Mouse (Mus musculus): ENCODE results near the gene Rnf4. TPM values are rescaled to one million over a fixed set of nuclear protein-coding genes. Genes with fewer than 3 reads are reported as not detected.

Gene Rnf4
- polyA plus RNA-seq, 1 experiment from 2014 or later = 209 TPM

- ATAC-seq (replicated peaks; ENCODE audit: insufficient number of reproducible peaks, low FRiP score, low TSS enrichment, low read depth) = no peak
Observed at GRCm38 (mm10) chr5:34294696-34295095, 41.4 kb upstream of the Rnf4 start.

GRCm38 (mm10) chr5:34295141-34295540, 40.9 kb upstream of the Rnf4 start:
- ATAC-seq (replicated peaks; ENCODE audit: insufficient number of reproducible peaks, low FRiP score, low TSS enrichment, low read depth) = no peak
- no peaks in the 10 kb centered on the region for H3K36me3 ChIP-seq (replicated peaks; ENCODE audit: control insufficient read depth, insufficient read depth, low read depth, low read length)

More at GRCm38 (mm10) chr5:34294696-34295095, 41.4 kb upstream of the Rnf4 start:
- Histone ChIP-seq H3K9ac (replicated peaks; ENCODE audit: low read length) (no peak overlapping the region), H3K4me1 (ENCODE audit: control insufficient read depth, insufficient read depth, low read length) (no peaks in the 10 kb centered on the region), H3K36me3 (replicated peaks; ENCODE audit: control insufficient read depth, insufficient read depth, low read depth, low read length) (no peaks in the 10 kb centered on the region), H3K4me3 (ENCODE audit: low read depth, low read length) (no peak overlapping the region), H3K9me3 (replicated peaks; ENCODE audit: control insufficient read depth, low read length) (no peaks in the 10 kb centered on the region), H3K27ac (replicated peaks; ENCODE audit: low read depth, low read length) (no peak overlapping the region), H3K27me3 (ENCODE audit: control insufficient read depth, insufficient read depth, low read length) (no peaks in the 10 kb centered on the region; the same call in 1 of the 2 replicates), H3K4me2 (ENCODE audit: low read depth, low read length) (no peak overlapping the region)
- 26% methylated on average over 2 of the region's 2 CpGs for WGBS
- no peak for DNase-seq (ENCODE audit: low spot score)

GRCm38 (mm10) chr5:34298061-34298460, 38.0 kb upstream of the Rnf4 start:
- Histone ChIP-seq H3K27me3 (ENCODE audit: control insufficient read depth, insufficient read depth, low read length) (no peaks in the 10 kb centered on the region), H3K27ac (replicated peaks; ENCODE audit: low read depth, low read length) (no peak overlapping the region), H3K4me2 (ENCODE audit: low read depth, low read length) (no peak overlapping the region), H3K4me1 (ENCODE audit: control insufficient read depth, insufficient read depth, low read length) (no peaks in the 10 kb centered on the region), H3K9ac (replicated peaks; ENCODE audit: low read length) (no peak overlapping the region), H3K36me3 (replicated peaks; ENCODE audit: control insufficient read depth, insufficient read depth, low read depth, low read length) (no peaks in the 10 kb centered on the region), H3K4me3 (ENCODE audit: low read depth, low read length) (no peak overlapping the region), H3K9me3 (replicated peaks; ENCODE audit: control insufficient read depth, low read length) (no peaks in the 10 kb centered on the region)
- DNase-seq (ENCODE audit: low spot score) (no peak), ATAC-seq (replicated peaks; ENCODE audit: insufficient number of reproducible peaks, low FRiP score, low TSS enrichment, low read depth) (no peak)
- 53% methylated on average over 4 of the region's 4 CpGs for WGBS

More at GRCm38 (mm10) chr5:34295141-34295540, 40.9 kb upstream of the Rnf4 start:
- no peak overlapping the region for H3K4me2 ChIP-seq (ENCODE audit: low read depth, low read length)
- H3K4me1 ChIP-seq (ENCODE audit: control insufficient read depth, insufficient read depth, low read length) = no peaks in the 10 kb centered on the region
- DNase-seq (ENCODE audit: low spot score) = no peak
- H3K9ac ChIP-seq (replicated peaks; ENCODE audit: low read length) = no peak overlapping the region
- H3K27ac ChIP-seq (replicated peaks; ENCODE audit: low read depth, low read length) = no peak overlapping the region
- no peak overlapping the region for H3K4me3 ChIP-seq (ENCODE audit: low read depth, low read length)
- H3K27me3 ChIP-seq (ENCODE audit: control insufficient read depth, insufficient read depth, low read length) = no peaks in the 10 kb centered on the region
- H3K9me3 ChIP-seq (replicated peaks; ENCODE audit: control insufficient read depth, low read length) = no peaks in the 10 kb centered on the region
- WGBS = 100% methylated on average over 2 of the region's 2 CpGs

- WGBS = 86% methylated on average over 10 of the region's 10 CpGs
- H3K27ac ChIP-seq (replicated peaks; ENCODE audit: low read depth, low read length) = no peak overlapping the region
- no peak overlapping the region for H3K4me2 ChIP-seq (ENCODE audit: low read depth, low read length)
- H3K4me3 ChIP-seq (ENCODE audit: low read depth, low read length) = no peak overlapping the region
- no peak overlapping the region for H3K9ac ChIP-seq (replicated peaks; ENCODE audit: low read length)
- ATAC-seq (replicated peaks; ENCODE audit: insufficient number of reproducible peaks, low FRiP score, low TSS enrichment, low read depth) (no peak), DNase-seq (ENCODE audit: low spot score) (no peak)
- H3K27me3 ChIP-seq (ENCODE audit: control insufficient read depth, insufficient read depth, low read length) = no peaks in the 10 kb centered on the region
- no peaks in the 10 kb centered on the region for H3K9me3 ChIP-seq (replicated peaks; ENCODE audit: control insufficient read depth, low read length)
- H3K36me3 ChIP-seq (replicated peaks; ENCODE audit: control insufficient read depth, insufficient read depth, low read depth, low read length) = no peaks in the 10 kb centered on the region
- no peaks in the 10 kb centered on the region for H3K4me1 ChIP-seq (ENCODE audit: control insufficient read depth, insufficient read depth, low read length)
Observed at GRCm38 (mm10) chr5:34298937-34299535, 37.1 kb upstream of the Rnf4 start.

- H3K36me3 ChIP-seq (replicated peaks; ENCODE audit: control insufficient read depth, insufficient read depth, low read depth, low read length) = no peaks in the 10 kb centered on the region
Observed at GRCm38 (mm10) chr5:34302377-34302776, 33.7 kb upstream of the Rnf4 start.

GRCm38 (mm10) chr5:34309016-34309415, 27.1 kb upstream of the Rnf4 start:
- 87% methylated on average over 3 of the region's 3 CpGs for WGBS
- no peaks in the 10 kb centered on the region for H3K4me1 ChIP-seq (ENCODE audit: control insufficient read depth, insufficient read depth, low read length)
- DNase-seq (ENCODE audit: low spot score) (no peak), ATAC-seq (replicated peaks; ENCODE audit: insufficient number of reproducible peaks, low FRiP score, low TSS enrichment, low read depth) (no peak)
- H3K27me3 ChIP-seq (ENCODE audit: control insufficient read depth, insufficient read depth, low read length) = no peaks in the 10 kb centered on the region
- H3K36me3 ChIP-seq (replicated peaks; ENCODE audit: control insufficient read depth, insufficient read depth, low read depth, low read length) = no peaks in the 10 kb centered on the region
- no peak overlapping the region for H3K27ac ChIP-seq (replicated peaks; ENCODE audit: low read depth, low read length)
- no peak overlapping the region for H3K9ac ChIP-seq (replicated peaks; ENCODE audit: low read length)
- no peaks in the 10 kb centered on the region for H3K9me3 ChIP-seq (replicated peaks; ENCODE audit: control insufficient read depth, low read length)
- H3K4me2 ChIP-seq (ENCODE audit: low read depth, low read length) = no peak overlapping the region
- H3K4me3 ChIP-seq (ENCODE audit: low read depth, low read length) = no peak overlapping the region

More at GRCm38 (mm10) chr5:34302377-34302776, 33.7 kb upstream of the Rnf4 start:
- no peaks in the 10 kb centered on the region for H3K9me3 ChIP-seq (replicated peaks; ENCODE audit: control insufficient read depth, low read length)
- H3K4me1 ChIP-seq (ENCODE audit: control insufficient read depth, insufficient read depth, low read length) = no peaks in the 10 kb centered on the region
- WGBS = 82% methylated on average over 7 of the region's 7 CpGs
- DNase-seq (ENCODE audit: low spot score) (no peak), ATAC-seq (replicated peaks; ENCODE audit: insufficient number of reproducible peaks, low FRiP score, low TSS enrichment, low read depth) (no peak)
- H3K9ac ChIP-seq (replicated peaks; ENCODE audit: low read length) = no peak overlapping the region
- H3K4me3 ChIP-seq (ENCODE audit: low read depth, low read length) = no peak overlapping the region
- H3K27me3 ChIP-seq (ENCODE audit: control insufficient read depth, insufficient read depth, low read length) = no peaks in the 10 kb centered on the region
- no peak overlapping the region for H3K27ac ChIP-seq (replicated peaks; ENCODE audit: low read depth, low read length)
- H3K4me2 ChIP-seq (ENCODE audit: low read depth, low read length) = no peak overlapping the region

- Histone ChIP-seq H3K4me1 (ENCODE audit: control insufficient read depth, insufficient read depth, low read length) (no peaks in the 10 kb centered on the region), H3K4me3 (ENCODE audit: low read depth, low read length) (no peak overlapping the region), H3K9ac (replicated peaks; ENCODE audit: low read length) (no peak overlapping the region), H3K9me3 (replicated peaks; ENCODE audit: control insufficient read depth, low read length) (no peaks in the 10 kb centered on the region), H3K36me3 (replicated peaks; ENCODE audit: control insufficient read depth, insufficient read depth, low read depth, low read length) (no peaks in the 10 kb centered on the region), H3K4me2 (ENCODE audit: low read depth, low read length) (no peak overlapping the region), H3K27ac (replicated peaks; ENCODE audit: low read depth, low read length) (no peak overlapping the region), H3K27me3 (ENCODE audit: control insufficient read depth, insufficient read depth, low read length) (no peaks in the 10 kb centered on the region)
- no peak for ATAC-seq (replicated peaks; ENCODE audit: insufficient number of reproducible peaks, low FRiP score, low TSS enrichment, low read depth)
- WGBS = 65% methylated on average over 2 of the region's 2 CpGs
- DNase-seq (ENCODE audit: low spot score) = no peak
Observed at GRCm38 (mm10) chr5:34319491-34320034, 16.5 kb upstream of the Rnf4 start.

GRCm38 (mm10) chr5:34321236-34321635, 14.9 kb upstream of the Rnf4 start:
- H3K36me3 ChIP-seq (replicated peaks; ENCODE audit: control insufficient read depth, insufficient read depth, low read depth, low read length) = no peaks in the 10 kb centered on the region
- H3K4me2 ChIP-seq (ENCODE audit: low read depth, low read length) = no peak overlapping the region
- H3K9ac ChIP-seq (replicated peaks; ENCODE audit: low read length) = no peak overlapping the region
- ATAC-seq (replicated peaks; ENCODE audit: insufficient number of reproducible peaks, low FRiP score, low TSS enrichment, low read depth) (no peak), DNase-seq (ENCODE audit: low spot score) (no peak)
- WGBS = 81% methylated on average over 4 of the region's 4 CpGs
- H3K27ac ChIP-seq (replicated peaks; ENCODE audit: low read depth, low read length) = no peak overlapping the region
- no peaks in the 10 kb centered on the region; the same call in 1 of the 2 replicates for H3K4me1 ChIP-seq (ENCODE audit: control insufficient read depth, insufficient read depth, low read length)
- no peak overlapping the region for H3K4me3 ChIP-seq (ENCODE audit: low read depth, low read length)
- no peaks in the 10 kb centered on the region for H3K9me3 ChIP-seq (replicated peaks; ENCODE audit: control insufficient read depth, low read length)
- H3K27me3 ChIP-seq (ENCODE audit: control insufficient read depth, insufficient read depth, low read length) = no peaks in the 10 kb centered on the region
